Mouse (Mus musculus) CH12.LX (cell line): ENCODE measurements at regions not wholly inside any gene's neighbourhood (a gene's known extent, or its start where the extent isn't known, plus 50 kb on each side); places are given as distances from the start of the nearest gene placed in this dataset.

ENCODE experiments used
- DNase-seq: peaks from one replicate; pipeline ENCODE4 v3.0.0-alpha.2; 2013; ENCODE audit errors: extremely low read depth
- H3K27ac ChIP-seq: 2 replicates; pipeline ENCODE4 v1.5.1; 2012; ENCODE audit warnings: low read depth, mild to moderate bottlenecking, control low read depth, moderate library complexity; ENCODE audit not compliant: insufficient read depth
- H3K27me3 ChIP-seq: replicated peaks from 2 replicates; pipeline ENCODE3; 2012; ENCODE audit warnings: inconsistent platforms
- H3K36me3 ChIP-seq, 2 experiments: replicated peaks in 1 of 2; 2 replicates each; pipeline versions ENCODE3 to v1.6.1; 2012; ENCODE audit warnings: inconsistent platforms in 1 of 2, low read length in 1 of 2, mild to moderate bottlenecking in 1 of 2, mixed read lengths in 1 of 2, moderate library complexity in 1 of 2; ENCODE audit not compliant: control insufficient read depth in 1 of 2, insufficient read depth in 1 of 2
- H3K4me1 ChIP-seq, 2 experiments: 2 replicates each; pipeline ENCODE4 v1.6.1; 2012; ENCODE audit warnings: inconsistent platforms in 1 of 2, moderate library complexity in 1 of 2; ENCODE audit not compliant: insufficient read depth in 2 of 2, control insufficient read depth in 1 of 2
- H3K4me2 ChIP-seq: 2 replicates; pipeline ENCODE4 v1.6.1; 2012; ENCODE audit warnings: low read depth, mild to moderate bottlenecking, control low read depth; ENCODE audit not compliant: poor library complexity, insufficient read depth, severe bottlenecking
- H3K4me3 ChIP-seq, 3 experiments: fragments of 150-350 bp in 1 of 3; sonication (generic) in 1 of 3; replicated peaks in 1 of 3; 2 replicates each; pipeline versions ENCODE3 to v1.5.1; 2011 to 2012; ENCODE audit warnings: low read depth in 2 of 3, low read length in 2 of 3, mild to moderate bottlenecking in 2 of 3, moderate library complexity in 2 of 3, control low read depth in 1 of 3, improper control_type of control experiment in 1 of 3, inconsistent platforms in 1 of 3, mixed read lengths in 1 of 3; ENCODE audit not compliant: poor library complexity in 1 of 3
- H3K79me2 ChIP-seq: replicated peaks from 2 replicates; pipeline ENCODE4 v1.6.1; 2012; ENCODE audit warnings: mild to moderate bottlenecking, moderate library complexity; ENCODE audit not compliant: control insufficient read depth, poor library complexity, insufficient read depth, severe bottlenecking; ENCODE audit errors: extremely low read depth
- H3K9ac ChIP-seq: 2 replicates; pipeline ENCODE4 v1.6.1; 2012; ENCODE audit warnings: low read depth, mild to moderate bottlenecking, control low read depth, moderate library complexity; ENCODE audit not compliant: insufficient read depth
- H3K9me3 ChIP-seq: replicated peaks from 2 replicates; pipeline ENCODE3; 2012; ENCODE audit warnings: low read length, inconsistent platforms, mixed read lengths
- BHLHE40 ChIP-seq: IDR thresholded peaks from 2 replicates; pipeline ENCODE4 v1.6.1; 2011; ENCODE audit warnings: mild to moderate bottlenecking, low read depth, low read length, improper control_type of control experiment
- CHD1 ChIP-seq: IDR thresholded peaks from 2 replicates; pipeline ENCODE4 v1.6.1; 2012; ENCODE audit warnings: low read depth, low read length, improper control_type of control experiment, inconsistent platforms
- CHD2 ChIP-seq: IDR thresholded peaks from 2 replicates; pipeline ENCODE4 v1.6.1; 2011; ENCODE audit warnings: low read length, improper control_type of control experiment
- CTCF ChIP-seq, 2 experiments: IDR thresholded peaks in 1 of 2; conservative IDR thresholded peaks in 1 of 2; 2 replicates each; pipeline ENCODE4 v1.5.1; 2011 to 2012; ENCODE audit warnings: low read depth in 2 of 2, low read length in 2 of 2, improper control_type of control experiment in 1 of 2, inconsistent platforms in 1 of 2, mild to moderate bottlenecking in 1 of 2, moderate library complexity in 1 of 2
- ELF1 ChIP-seq: IDR thresholded peaks from 2 replicates; pipeline ENCODE4 v1.6.1; 2014; ENCODE audit warnings: low read depth, mild to moderate bottlenecking, inconsistent platforms, low read length, improper control_type of control experiment
- EP300 ChIP-seq: IDR thresholded peaks from 2 replicates; pipeline ENCODE4 v1.6.1; 2011; ENCODE audit warnings: low read length, improper control_type of control experiment
- ETS1 ChIP-seq: conservative IDR thresholded peaks from 2 replicates; pipeline ENCODE4 v1.6.1; 2012; ENCODE audit warnings: low read depth, mild to moderate bottlenecking, inconsistent platforms, low read length, improper control_type of control experiment, moderate library complexity
- GABPA ChIP-seq: IDR thresholded peaks from 2 replicates; pipeline ENCODE4 v1.6.1; 2012; ENCODE audit warnings: low read depth, low read length, improper control_type of control experiment, inconsistent platforms; ENCODE audit not compliant: insufficient replicate concordance
- HCFC1 ChIP-seq: IDR thresholded peaks from 2 replicates; pipeline ENCODE4 v1.6.1; 2012; ENCODE audit warnings: low read depth, mild to moderate bottlenecking, inconsistent platforms, low read length, improper control_type of control experiment
- JUN ChIP-seq: IDR thresholded peaks from 2 replicates; pipeline ENCODE4 v1.6.1; 2011; ENCODE audit warnings: low read depth, mild to moderate bottlenecking, low read length, improper control_type of control experiment, moderate library complexity; ENCODE audit not compliant: insufficient read depth
- MAFK ChIP-seq: IDR thresholded peaks from 2 replicates; pipeline ENCODE4 v1.6.1; 2011; ENCODE audit warnings: low read length, improper control_type of control experiment; ENCODE audit not compliant: insufficient replicate concordance
- MAZ ChIP-seq: IDR thresholded peaks from 2 replicates; pipeline ENCODE4 v1.6.1; 2012; ENCODE audit warnings: low read depth, mild to moderate bottlenecking, inconsistent platforms, low read length, improper control_type of control experiment, moderate library complexity
- MEF2A ChIP-seq: IDR thresholded peaks from 2 replicates; pipeline ENCODE4 v1.6.1; 2014; ENCODE audit warnings: low read depth, mild to moderate bottlenecking, inconsistent platforms, low read length, improper control_type of control experiment, borderline replicate concordance
- MXI1 ChIP-seq: IDR thresholded peaks from 2 replicates; pipeline ENCODE4 v1.6.1; 2011; ENCODE audit warnings: mild to moderate bottlenecking, low read depth, low read length, improper control_type of control experiment
- NELFE ChIP-seq: IDR thresholded peaks from 2 replicates; pipeline ENCODE4 v1.6.1; 2011; ENCODE audit warnings: low read depth, low read length, improper control_type of control experiment
- NRF1 ChIP-seq: IDR thresholded peaks from 2 replicates; pipeline ENCODE4 v1.6.1; 2014; ENCODE audit warnings: low read depth, mild to moderate bottlenecking, inconsistent platforms, low read length, improper control_type of control experiment, moderate library complexity
- POLR2A ChIP-seq: IDR thresholded peaks from 2 replicates; pipeline ENCODE4 v1.6.1; 2011; ENCODE audit warnings: low read depth, mild to moderate bottlenecking, improper control_type of control experiment, low read length
- POLR2AphosphoS2 ChIP-seq: IDR thresholded peaks from 2 replicates; pipeline ENCODE4 v1.6.1; 2011; ENCODE audit warnings: low read depth, low read length, improper control_type of control experiment
- RCOR1 ChIP-seq: conservative IDR thresholded peaks from 2 replicates; pipeline ENCODE4 v1.6.1; 2012; ENCODE audit warnings: low read depth, mild to moderate bottlenecking, inconsistent platforms, low read length, improper control_type of control experiment
- SMC3 ChIP-seq: IDR thresholded peaks from 2 replicates; pipeline ENCODE4 v1.6.1; 2011; ENCODE audit warnings: low read depth, low read length, improper control_type of control experiment
- TCF12 ChIP-seq: IDR thresholded peaks from 2 replicates; pipeline ENCODE4 v1.6.1; 2014; ENCODE audit warnings: low read depth, mild to moderate bottlenecking, inconsistent platforms, low read length, improper control_type of control experiment
- UBTF ChIP-seq: IDR thresholded peaks from 2 replicates; pipeline ENCODE4 v1.6.1; 2012; ENCODE audit warnings: low read depth, mild to moderate bottlenecking, inconsistent platforms, low read length, improper control_type of control experiment, moderate library complexity
- USF1 ChIP-seq: IDR thresholded peaks from 2 replicates; pipeline ENCODE4 v1.6.1; 2014; ENCODE audit warnings: low read depth, mild to moderate bottlenecking, inconsistent platforms, low read length, improper control_type of control experiment
- USF2 ChIP-seq: conservative IDR thresholded peaks from 2 replicates; pipeline ENCODE4 v1.6.1; 2011; ENCODE audit warnings: low read depth, low read length, improper control_type of control experiment
- ZC3H11A ChIP-seq: IDR thresholded peaks from 2 replicates; pipeline ENCODE4 v1.6.1; 2012; ENCODE audit warnings: low read depth, mild to moderate bottlenecking, inconsistent platforms, low read length, improper control_type of control experiment
- dilution Hi-C: fragments of 300-500 bp; cut with MboI; formaldehyde crosslinking; loops from 2 replicates; pipeline ENCODE4 v1.14.3; 2020; ENCODE audit warnings: low sequenced_read_pairs; ENCODE audit not compliant: extremely low pct_unique_long_range_greater_than_20kb, extremely low pct_ligation_motif_present
- in situ Hi-C: fragments of 300-500 bp; cut with MboI; formaldehyde crosslinking; loops from 3 replicates; pipeline ENCODE4 v1.14.3; 2019; ENCODE audit warnings: low sequenced_read_pairs, low pct_ligation_motif_present, low pct_unique_long_range_greater_than_20kb, mixed read lengths

DNA sequence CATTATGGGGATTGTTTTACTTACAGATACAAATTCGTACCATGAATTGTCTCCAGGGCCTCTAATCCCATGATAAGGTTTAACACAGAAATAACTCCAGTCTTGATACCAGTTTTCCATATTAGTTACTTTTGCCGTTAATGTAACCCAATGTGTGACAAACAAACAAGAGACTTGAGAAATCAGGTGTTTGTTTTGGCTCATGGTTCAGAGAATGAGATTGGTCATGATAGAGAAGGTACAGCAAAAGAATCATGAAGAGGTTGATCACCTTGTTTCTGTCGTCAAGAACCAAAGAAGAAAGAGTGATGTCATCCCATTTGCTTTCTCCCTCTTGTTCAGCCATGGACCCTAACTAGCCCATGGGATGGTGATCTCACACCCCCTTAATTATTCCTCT lies 107.5 kb downstream of the Olig3 start:
- Histone ChIP-seq H3K4me1 (no peaks in the 10 kb centered on the region), H3K4me2 (no peak overlapping the region), H3K79me2 (no peaks in the 10 kb centered on the region), H3K36me3 (no peaks in the 10 kb centered on the region), H3K27ac (no peak overlapping the region), H3K27me3 (no peaks in the 10 kb centered on the region), H3K9ac (no peak overlapping the region), H3K4me3 (no peak overlapping the region), H3K9me3 (no peaks in the 10 kb centered on the region)
- dilution Hi-C loops, result no loop called here
- in situ Hi-C loops, result no loop called here
- no peak for DNase-seq
- TF ChIP-seq CHD2 (no peak), UBTF (no peak), ETS1 (no peak), NELFE (no peak), RCOR1 (no peak), EP300 (no peak), TCF12 (no peak), ZC3H11A (no peak), HCFC1 (no peak), CTCF (conservative IDR thresholded peaks at IDR 0.05 in 1 of 2, IDR thresholded peaks at IDR 0.05 in 1 of 2; ENCODE audit: low read depth in 2 of 2, low read length in 2 of 2) (no peak), POLR2A (no peak), MAZ (no peak), SMC3 (no peak), NRF1 (no peak), ELF1 (no peak), MEF2A (no peak), MAFK (no peak), USF2 (no peak)

DNA sequence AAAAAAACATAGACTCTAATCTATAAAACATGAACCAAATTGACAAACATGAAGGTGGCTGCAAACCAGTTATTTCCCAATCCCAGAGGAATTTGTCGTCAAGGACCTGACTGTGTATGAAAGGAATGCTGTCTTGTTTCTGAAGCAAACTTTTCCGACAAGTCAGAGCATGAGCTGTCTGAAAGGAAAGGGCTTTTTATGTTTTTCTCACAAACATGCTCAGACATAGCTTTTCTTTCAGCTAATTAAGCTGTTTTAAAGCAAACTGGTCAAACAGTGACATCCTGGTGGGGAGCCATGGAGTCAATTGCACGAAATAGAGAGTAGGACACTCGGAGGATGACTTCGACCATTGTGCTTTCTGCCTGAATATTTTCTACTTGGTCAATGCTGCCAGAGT lies 108.2 kb downstream of the Olig3 start:
- Histone ChIP-seq H3K27ac (no peak overlapping the region), H3K36me3 (no peaks in the 10 kb centered on the region), H3K9ac (no peak overlapping the region), H3K4me1 (no peaks in the 10 kb centered on the region), H3K79me2 (no peaks in the 10 kb centered on the region), H3K27me3 (no peaks in the 10 kb centered on the region), H3K9me3 (no peaks in the 10 kb centered on the region), H3K4me2 (no peak overlapping the region), H3K4me3 (no peak overlapping the region)
- dilution Hi-C loops (no loop called here), in situ Hi-C loops (no loop called here)
- no peak for DNase-seq
- TF ChIP-seq POLR2AphosphoS2 (no peak), USF1 (no peak), GABPA (no peak), JUN (no peak), MXI1 (no peak), UBTF (no peak), SMC3 (no peak), TCF12 (no peak), BHLHE40 (no peak), CHD1 (no peak), CHD2 (no peak), MAFK (no peak)
